Mouse (Mus musculus) hindbrain, embryonic 10.5 days (tissue): Measurements from ENCODE around the gene Olfr17. TPM values are rescaled to one million over a fixed set of nuclear protein-coding genes. Genes with fewer than 3 reads are reported as not detected.
"Not testable (repeated sequence)": the region's sequence is repeated elsewhere in the genome, so short reads cannot be mapped to it uniquely, and the experiment has no call there.

ENCODE experiments used
- DNase-seq: peaks from one replicate; pipeline ENCODE4 v3.0.0-alpha.2; 2017; ENCODE audit warnings: low spot score
- H3K27ac ChIP-seq: fragments of 300-500 bp; sonication (generic); 2 replicates; pipeline ENCODE4 v1.5.1; 2016; ENCODE audit warnings: mild to moderate bottlenecking, moderate library complexity
- H3K27me3 ChIP-seq: fragments of 300-500 bp; sonication (generic); 2 replicates; pipeline ENCODE4 v1.6.1; 2016; ENCODE audit warnings: mild to moderate bottlenecking; ENCODE audit not compliant: poor library complexity, insufficient read depth, severe bottlenecking
- H3K36me3 ChIP-seq: fragments of 300-500 bp; sonication (generic); 2 replicates; pipeline ENCODE4 v1.6.1; 2016; ENCODE audit warnings: mild to moderate bottlenecking, moderate library complexity
- H3K4me1 ChIP-seq: fragments of 300-500 bp; sonication (generic); replicated peaks from 2 replicates; pipeline ENCODE4 v1.6.1; 2016; ENCODE audit warnings: mild to moderate bottlenecking
- H3K4me3 ChIP-seq: fragments of 300-500 bp; sonication (generic); 2 replicates; pipeline ENCODE4 v1.5.1; 2016; ENCODE audit warnings: mild to moderate bottlenecking, moderate library complexity
- H3K9me3 ChIP-seq: fragments of 300-500 bp; sonication (generic); 2 replicates; pipeline ENCODE4 v1.6.1; 2016; ENCODE audit warnings: mild to moderate bottlenecking, moderate library complexity
- WGBS: fragments of 180-500 bp; shearing (Covaris S2); methylation state at CpG from one replicate; pipeline ENCODE4 v1.1.7; 2016; 5-methylcytosine and 5-hydroxymethylcytosine counted together
- polyA plus RNA-seq: library from polyadenylated mRNA; unstranded; fragments of >200 nt; fragmentation: Nextera tagmentation; extraction: Ambion mirVana; gene quantifications from 2 replicates; pipeline ENCODE4 v1.2.1, GENCODE M21; 2016

The Olfr17 gene
- not detected in 2 replicates for polyA plus RNA-seq

GRCm38 (mm10) chr7:107092920-107093319, at the start of gene Olfr17:
Gene Olfr17 (plus strand): TSS chr7:107093220.
- no peak for DNase-seq
- Histone ChIP-seq H3K4me3 (no peak within 1 kb of the TSS), H3K4me1 (no peaks in the 10 kb centered on the region), H3K27ac (no peak within 1 kb of the TSS), H3K36me3 (no peaks in the 10 kb centered on the region), H3K9me3 (no peaks in the 10 kb centered on the region), H3K27me3 (no peaks in the 10 kb centered on the region)
- 71% methylated on average over 1 of the region's 1 CpGs for WGBS

GRCm38 (mm10) chr7:107044407-107044806, 48.6 kb upstream of the Olfr17 start:
- H3K4me1 ChIP-seq = no peaks in the 10 kb centered on the region
- no peak overlapping the region for H3K27ac ChIP-seq
- H3K4me3 ChIP-seq = no peak overlapping the region
- DNase-seq = no peak
- no peaks in the 10 kb centered on the region for H3K27me3 ChIP-seq
- 80% methylated on average over 1 of the region's 1 CpGs for WGBS
- no peaks in the 10 kb centered on the region for H3K9me3 ChIP-seq
- no peaks in the 10 kb centered on the region for H3K36me3 ChIP-seq

GRCm38 (mm10) chr7:107045833-107046232, 47.2 kb upstream of the Olfr17 start:
- WGBS = 10% methylated on average over 5 of the region's 5 CpGs
- H3K9me3 ChIP-seq = no peaks in the 10 kb centered on the region
- H3K27me3 ChIP-seq = no peaks in the 10 kb centered on the region
- no peak overlapping the region for H3K4me3 ChIP-seq
- H3K27ac ChIP-seq = no peak overlapping the region
- no peaks in the 10 kb centered on the region for H3K36me3 ChIP-seq
- H3K4me1 ChIP-seq = no peaks in the 10 kb centered on the region
- no peak for DNase-seq

- Histone ChIP-seq H3K27me3 (no peaks in the 10 kb centered on the region), H3K4me1 (no peaks in the 10 kb centered on the region), H3K36me3 (no peaks in the 10 kb centered on the region), H3K9me3 (no peaks in the 10 kb centered on the region), H3K4me3 (no peak overlapping the region), H3K27ac (no peak overlapping the region)
- DNase-seq = no peak
- 62% methylated on average over 3 of the region's 3 CpGs for WGBS
Observed at GRCm38 (mm10) chr7:107047578-107047977, 45.4 kb upstream of the Olfr17 start.

- Histone ChIP-seq H3K27me3 (no peaks in the 10 kb centered on the region), H3K27ac (no peak within 1 kb of the TSS), H3K36me3 (no peaks in the 10 kb centered on the region), H3K9me3 (peaks cover 20% of the 10 kb centered on the region), H3K4me3 (no peak within 1 kb of the TSS), H3K4me1 (no peaks in the 10 kb centered on the region)
- WGBS = 90% methylated on average over 2 of the region's 2 CpGs
- no peak for DNase-seq
Observed at GRCm38 (mm10) chr7:107070681-107071080, 22.3 kb upstream of the Olfr17 start, which contains the start of gene Olfr714. Gene Olfr714 (plus strand): TSS chr7:107070981.

- WGBS = 87% methylated on average over 2 of the region's 2 CpGs
Observed at GRCm38 (mm10) chr7:107110269-107110668, 17.2 kb downstream of the Olfr17 start, which contains the start of gene Olfr715b. Gene Olfr715b (minus strand): TSS chr7:107110369.

GRCm38 (mm10) chr7:107130983-107131382, 38.0 kb downstream of the Olfr17 start, which contains the start of gene Olfr715:
Gene Olfr715 (minus strand): TSS chr7:107131083.
- H3K27me3 ChIP-seq, H3K9me3 ChIP-seq, H3K4me1 ChIP-seq, DNase-seq, H3K4me3 ChIP-seq, H3K27ac ChIP-seq, H3K36me3 ChIP-seq: not testable (repeated sequence)
- 90% methylated on average over 3 of the region's 3 CpGs for WGBS

More at GRCm38 (mm10) chr7:107110269-107110668, 17.2 kb downstream of the Olfr17 start, which contains the start of gene Olfr715b:
- H3K27me3 ChIP-seq, DNase-seq, H3K4me1 ChIP-seq, H3K4me3 ChIP-seq, H3K36me3 ChIP-seq, H3K27ac ChIP-seq, H3K9me3 ChIP-seq: not testable (repeated sequence)

- not testable (repeated sequence) for H3K36me3 ChIP-seq, H3K9me3 ChIP-seq, H3K27me3 ChIP-seq, H3K4me3 ChIP-seq, H3K27ac ChIP-seq, DNase-seq, H3K4me1 ChIP-seq
- 76% methylated on average over 2 of the region's 2 CpGs for WGBS
Observed at GRCm38 (mm10) chr7:107138027-107138426, 45.0 kb downstream of the Olfr17 start, which contains the start of gene Olfr716. Gene Olfr716 (plus strand): TSS chr7:107138327.

Other genes with a start within 250 kb of the Olfr17 start
- gene Olfr703, start 249.9 kb upstream of the Olfr17 start, polyA plus RNA-seq = not detected in 2 replicates
- not detected in 2 replicates for gene Olfr704, start 230.0 kb upstream of the Olfr17 start, polyA plus RNA-seq
- not detected in 2 replicates for gene Olfr705, start 216.3 kb upstream of the Olfr17 start, polyA plus RNA-seq
- gene Olfr706, start 205.1 kb upstream of the Olfr17 start, polyA plus RNA-seq = not detected in 2 replicates
- not detected in 2 replicates for gene Olfr707, start 192.0 kb upstream of the Olfr17 start, polyA plus RNA-seq
- gene Olfr1532-ps1, start 185.2 kb upstream of the Olfr17 start, polyA plus RNA-seq = not detected in 2 replicates
- gene Olfr709-ps1, start 161.0 kb upstream of the Olfr17 start, polyA plus RNA-seq = not detected in 2 replicates
- not detected in 2 replicates for gene Olfr710, start 144.9 kb upstream of the Olfr17 start, polyA plus RNA-seq
- gene Olfr6, start 129.3 kb upstream of the Olfr17 start, polyA plus RNA-seq = not detected in 2 replicates
- gene Olfr711, start 117.8 kb upstream of the Olfr17 start, polyA plus RNA-seq = not detected in 2 replicates
- gene Olfr2, start 87.1 kb upstream of the Olfr17 start, polyA plus RNA-seq = not detected in 2 replicates
- gene Olfr713, start 62.0 kb upstream of the Olfr17 start, polyA plus RNA-seq = not detected in 2 replicates
- gene Olfr714, start 22.2 kb upstream of the Olfr17 start, polyA plus RNA-seq = not detected in 2 replicates
- not detected in 2 replicates for gene Olfr715b, start 17.1 kb downstream of the Olfr17 start, polyA plus RNA-seq
- gene Olfr715, start 37.9 kb downstream of the Olfr17 start, polyA plus RNA-seq = not detected in 2 replicates
- not detected in 2 replicates for gene Olfr716, start 45.1 kb downstream of the Olfr17 start, polyA plus RNA-seq
- gene Nlrp14, start 73.8 kb downstream of the Olfr17 start, polyA plus RNA-seq = not detected in 2 replicates
- gene Rbmxl2, start 116.2 kb downstream of the Olfr17 start, polyA plus RNA-seq = not detected in 2 replicates